Mouse (Mus musculus): ENCODE measurements at regions not wholly inside any gene's neighbourhood (a gene's known extent, or its start where the extent isn't known, plus 50 kb on each side); places are given as distances from the start of the nearest gene placed in this dataset.

- DNase-seq, result no peak
These were observed 311.8 kb downstream of the Foxo1 start for GRCm38 (mm10) chr3:52579917-52580316.

- DNase-seq, result no peak
These were observed 311.0 kb downstream of the Foxo1 start for GRCm38 (mm10) chr3:52579096-52579495.

GRCm38 (mm10) chr3:52576703-52577244 lies 308.6 kb downstream of the Foxo1 start:
- peak; percentile 21 for DNase-seq

- no peak for DNase-seq
These were observed 307.2 kb downstream of the Foxo1 start for GRCm38 (mm10) chr3:52575237-52575798.

- DNase-seq, result no peak
These were observed 306.2 kb downstream of the Foxo1 start for GRCm38 (mm10) chr3:52574341-52574740.

- DNase-seq, result peak; percentile 11
These were observed 305.7 kb downstream of the Foxo1 start for GRCm38 (mm10) chr3:52573806-52574205.

- no peak for DNase-seq
These were observed 304.7 kb downstream of the Foxo1 start for GRCm38 (mm10) chr3:52572514-52573485.

GRCm38 (mm10) chr3:52567606-52568372 lies 299.7 kb downstream of the Foxo1 start:
- DNase-seq, result no peak

GRCm38 (mm10) chr3:52563595-52563994 lies 295.5 kb downstream of the Foxo1 start:
- DNase-seq, result no peak

- DNase-seq, result no peak
These were observed 294.7 kb downstream of the Foxo1 start for GRCm38 (mm10) chr3:52562816-52563215.

GRCm38 (mm10) chr3:52559481-52559880 lies 291.3 kb downstream of the Foxo1 start:
- no peak for DNase-seq

- no peak for DNase-seq
These were observed 290.6 kb downstream of the Foxo1 start for GRCm38 (mm10) chr3:52558765-52559164.

GRCm38 (mm10) chr3:52557296-52557695 lies 289.2 kb downstream of the Foxo1 start:
- DNase-seq, result no peak

- DNase-seq, result peak; percentile 31
These were observed 286.9 kb downstream of the Foxo1 start for GRCm38 (mm10) chr3:52555038-52555437.

- DNase-seq, result no peak
These were observed 286.4 kb downstream of the Foxo1 start for GRCm38 (mm10) chr3:52554490-52554889.

GRCm38 (mm10) chr3:52548201-52548893 lies 280.2 kb downstream of the Foxo1 start:
- no peak for DNase-seq

GRCm38 (mm10) chr3:52546035-52546434 lies 277.9 kb downstream of the Foxo1 start:
- DNase-seq, result no peak

GRCm38 (mm10) chr3:52543006-52543405 lies 274.9 kb downstream of the Foxo1 start:
- DNase-seq, result no peak

- DNase-seq, result no peak
These were observed 272.8 kb downstream of the Foxo1 start for GRCm38 (mm10) chr3:52540862-52541380.

- no peak for DNase-seq
These were observed 271.8 kb downstream of the Foxo1 start for GRCm38 (mm10) chr3:52539813-52540378.

GRCm38 (mm10) chr3:52538306-52538705 lies 270.2 kb downstream of the Foxo1 start:
- no peak for DNase-seq

- DNase-seq, result no peak
These were observed 269.3 kb downstream of the Foxo1 start for GRCm38 (mm10) chr3:52537362-52537911.
